Mouse (Mus musculus) cerebellum, postnatal 10 days (tissue): ENCODE data around the gene Chrna9.
A peak's percentile ranks its signal among the peaks of the same experiment; 100 is the strongest.
"Not testable (repeated sequence)": the region's sequence is repeated elsewhere in the genome, so short reads cannot be mapped to it uniquely, and the experiment has no call there.

ENCODE experiments used
- DNase-seq, 2 experiments: peaks; one replicate each; pipeline ENCODE4 v3.0.0; 2021; ENCODE audit warnings: mixed read lengths in 2 of 2

The Chrna9 gene

GRCm38 (mm10) chr5:65959893-65960596 lies 25.3 kb downstream of the Chrna9 start:
- DNase-seq: no peak

- no peak for DNase-seq
These were observed 25.9 kb downstream of the Chrna9 start for GRCm38 (mm10) chr5:65960597-65960950.

- no peak for DNase-seq
These were observed 28.6 kb downstream of the Chrna9 start for GRCm38 (mm10) chr5:65963291-65963690.

- DNase-seq: no peak
These were observed 31.1 kb downstream of the Chrna9 start for GRCm38 (mm10) chr5:65965771-65966279.

- peak in 1 of 2 experiments; percentile 11 for DNase-seq
These were observed 32.4 kb downstream of the Chrna9 start for GRCm38 (mm10) chr5:65967091-65967490.

- no peak for DNase-seq
These were observed 33.3 kb downstream of the Chrna9 start for GRCm38 (mm10) chr5:65968004-65968403.

GRCm38 (mm10) chr5:65973189-65973588 lies 38.5 kb downstream of the Chrna9 start:
- DNase-seq: no peak

GRCm38 (mm10) chr5:65975731-65976130 lies 41.0 kb downstream of the Chrna9 start:
- DNase-seq: no peak

GRCm38 (mm10) chr5:65986426-65986825 lies 51.7 kb downstream of the Chrna9 start:
- no peak for DNase-seq

- not testable (repeated sequence) for DNase-seq
These were observed 52.3 kb downstream of the Chrna9 start for GRCm38 (mm10) chr5:65987004-65987403.

GRCm38 (mm10) chr5:65991191-65991590 lies 56.5 kb downstream of the Chrna9 start:
- no peak for DNase-seq

- DNase-seq: peak; percentile 16 to 29
These were observed 59.9 kb downstream of the Chrna9 start for GRCm38 (mm10) chr5:65994643-65995042.

- no peak for DNase-seq
These were observed 63.1 kb downstream of the Chrna9 start for GRCm38 (mm10) chr5:65997813-65998212.

- peak in 1 of 2 experiments; percentile 11 for DNase-seq
These were observed 64.4 kb downstream of the Chrna9 start for GRCm38 (mm10) chr5:65999106-65999505.

GRCm38 (mm10) chr5:66000074-66000473 lies 65.4 kb downstream of the Chrna9 start:
- DNase-seq: peak; percentile 42 to 62

GRCm38 (mm10) chr5:66000567-66001125 lies 65.9 kb downstream of the Chrna9 start:
- DNase-seq: no peak

- DNase-seq: no peak
These were observed 66.5 kb downstream of the Chrna9 start for GRCm38 (mm10) chr5:66001232-66001631.

GRCm38 (mm10) chr5:66004134-66004925 lies 69.6 kb downstream of the Chrna9 start, which contains the start of gene 9130230L23Rik:
Gene 9130230L23Rik, minus strand, starts transcription at chr5:66004285.
- no peak for DNase-seq

GRCm38 (mm10) chr5:66005041-66005678 lies 70.4 kb downstream of the Chrna9 start:
- no peak for DNase-seq

- no peak for DNase-seq
These were observed 73.7 kb downstream of the Chrna9 start for GRCm38 (mm10) chr5:66008245-66008967.

- DNase-seq: no peak
These were observed 79.3 kb downstream of the Chrna9 start for GRCm38 (mm10) chr5:66013999-66014398.

GRCm38 (mm10) chr5:66014437-66014836 lies 79.7 kb downstream of the Chrna9 start:
- no peak for DNase-seq
